Mouse (Mus musculus) limb, embryonic 14.5 days (tissue): Measurements from ENCODE around the gene Ksr1. TPM values are rescaled to one million over a fixed set of nuclear protein-coding genes. Genes with fewer than 3 reads are reported as not detected.

ENCODE experiments used
- ATAC-seq: fragments of 200-750 bp; cut with Nextera tagmentation; 2 replicates; pipeline ENCODE4 v1.8.0; 2017; ENCODE audit warnings: low read depth, moderate number of reproducible peaks, moderate TSS enrichment; ENCODE audit not compliant: low FRiP score
- DNase-seq: peaks from one replicate; pipeline ENCODE4 v3.0.0-alpha.2; 2015; ENCODE audit warnings: low spot score
- H3K27ac ChIP-seq: fragments of 300-500 bp; sonication (generic); replicated peaks from 2 replicates; pipeline ENCODE4 v1.5.1; 2014; ENCODE audit warnings: low read depth, mild to moderate bottlenecking, low read length, moderate library complexity, mixed read lengths
- H3K27me3 ChIP-seq: fragments of 300-500 bp; sonication (generic); 2 replicates; pipeline ENCODE4 v1.6.1; 2014; ENCODE audit warnings: low read length, mixed read lengths; ENCODE audit not compliant: control insufficient read depth, insufficient read depth
- H3K36me3 ChIP-seq: fragments of 300-500 bp; sonication (generic); 2 replicates; pipeline ENCODE4 v1.6.1; 2014; ENCODE audit warnings: mild to moderate bottlenecking, low read length, moderate library complexity, mixed read lengths; ENCODE audit not compliant: control insufficient read depth, insufficient read depth
- H3K4me1 ChIP-seq: fragments of 300-500 bp; sonication (generic); 2 replicates; pipeline ENCODE4 v1.6.1; 2014; ENCODE audit warnings: antibody characterized with exemption, low read length, mixed read lengths; ENCODE audit not compliant: control insufficient read depth, insufficient read depth
- H3K4me2 ChIP-seq: fragments of 300-500 bp; sonication (generic); replicated peaks from 2 replicates; pipeline ENCODE4 v1.6.1; 2014; ENCODE audit warnings: low read depth, mild to moderate bottlenecking, low read length, moderate library complexity; ENCODE audit not compliant: severe bottlenecking
- H3K4me3 ChIP-seq: fragments of 300-500 bp; sonication (generic); replicated peaks from 2 replicates; pipeline ENCODE4 v1.5.1; 2014; ENCODE audit warnings: low read length
- H3K9ac ChIP-seq: fragments of 300-500 bp; sonication (generic); 2 replicates; pipeline ENCODE4 v1.6.1; 2014; ENCODE audit warnings: mild to moderate bottlenecking, low read depth, low read length, moderate library complexity; ENCODE audit not compliant: severe bottlenecking
- H3K9me3 ChIP-seq: fragments of 300-500 bp; sonication (generic); 2 replicates; pipeline ENCODE4 v1.6.1; 2016; ENCODE audit warnings: low read length; ENCODE audit not compliant: control insufficient read depth
- POLR2A ChIP-seq: fragments of 200-500 bp; IDR thresholded peaks from 2 replicates; pipeline ENCODE4 v1.8.0; 2012; ENCODE audit warnings: inconsistent platforms, mild to moderate bottlenecking, moderate library complexity, borderline replicate concordance; ENCODE audit not compliant: insufficient read depth, insufficient read length; ENCODE audit errors: extremely low read depth
- whole genome bisulfite sequencing: fragments of 180-500 bp; shearing (Covaris S2); extraction: QIAGEN DNeasy Blood & Tissue Kit; methylation state at CpG from one replicate; pipeline ENCODE4 v1.1.7; 2014; 5-methylcytosine and 5-hydroxymethylcytosine counted together
- polyA plus RNA-seq, 2 experiments: library from polyadenylated mRNA; depleted of rRNA in 1 of 2; stranded (reverse) in 1 of 2; unstranded in 1 of 2; fragments of >200 nt; fragmentation: Nextera tagmentation in 1 of 2; extraction: Ambion mirVana in 1 of 2; gene quantifications; 2 replicates each; pipeline versions ENCODE4 v1.2.1 to v1.2.3; 2012 to 2014

Gene Ksr1
- polyA plus RNA-seq, 2 experiments = 8.2 to 24.1 TPM

GRCm38 (mm10) chr11:79138621-79139020, 7.6 kb downstream of the Ksr1 start:
- Histone ChIP-seq H3K36me3 (no peaks in the 10 kb centered on the region), H3K4me3 (no peak overlapping the region), H3K4me2 (no peak overlapping the region), H3K9me3 (no peaks in the 10 kb centered on the region), H3K27me3 (no peaks in the 10 kb centered on the region), H3K4me1 (peaks cover 22% of the 10 kb centered on the region), H3K9ac (no peak overlapping the region), H3K27ac (no peak overlapping the region)
- 84% methylated on average over 6 of the region's 6 CpGs for WGBS
- DNase-seq (no peak), ATAC-seq (no peak)
- TF ChIP-seq POLR2A = no peak

GRCm38 (mm10) chr11:79137245-79137644, 9.0 kb downstream of the Ksr1 start:
- Histone ChIP-seq H3K4me1 (peaks cover 25% of the 10 kb centered on the region), H3K9ac (no peak overlapping the region), H3K4me3 (no peak overlapping the region), H3K27ac (no peak overlapping the region), H3K27me3 (no peaks in the 10 kb centered on the region), H3K4me2 (no peak overlapping the region), H3K36me3 (no peaks in the 10 kb centered on the region), H3K9me3 (no peaks in the 10 kb centered on the region)
- WGBS = 75% methylated on average over 5 of the region's 5 CpGs
- no peak for DNase-seq
- TF ChIP-seq POLR2A = no peak
- ATAC-seq = no peak

- WGBS = 32% methylated on average over 7 of the region's 7 CpGs
- peak; percentile 23 for DNase-seq
- no peak overlapping the region for H3K4me2 ChIP-seq
These were observed 10.4 kb downstream of the Ksr1 start for GRCm38 (mm10) chr11:79135685-79136360.

GRCm38 (mm10) chr11:79135105-79135503, 11.1 kb downstream of the Ksr1 start:
- no peak overlapping the region for H3K4me3 ChIP-seq
- DNase-seq (no peak), ATAC-seq (no peak)
- no peak for TF ChIP-seq POLR2A
- peaks cover 29% of the 10 kb centered on the region for H3K4me1 ChIP-seq
- no peaks in the 10 kb centered on the region for H3K36me3 ChIP-seq
- H3K4me2 ChIP-seq = no peak overlapping the region
- H3K27ac ChIP-seq = no peak overlapping the region
- H3K9me3 ChIP-seq = no peaks in the 10 kb centered on the region
- no peaks in the 10 kb centered on the region for H3K27me3 ChIP-seq
- WGBS = 100% methylated on average over 12 of the region's 13 CpGs
- no peak overlapping the region for H3K9ac ChIP-seq

More at GRCm38 (mm10) chr11:79135685-79136360, 10.4 kb downstream of the Ksr1 start:
- H3K36me3 ChIP-seq = no peaks in the 10 kb centered on the region
- H3K27ac ChIP-seq = 0 out of 2 replicates have a peak overlapping the region, but pooled peaks have one; percentile 3
- no peak for ATAC-seq
- H3K9ac ChIP-seq = no peak overlapping the region
- peaks cover 29% of the 10 kb centered on the region for H3K4me1 ChIP-seq
- no peak for TF ChIP-seq POLR2A
- H3K4me3 ChIP-seq = no peak overlapping the region
- no peaks in the 10 kb centered on the region for H3K9me3 ChIP-seq
- H3K27me3 ChIP-seq = no peaks in the 10 kb centered on the region

- WGBS = 72% methylated on average over 13 of the region's 13 CpGs
- Histone ChIP-seq H3K4me2 (no peak overlapping the region), H3K36me3 (no peaks in the 10 kb centered on the region), H3K4me3 (no peak overlapping the region), H3K4me1 (peaks cover 29% of the 10 kb centered on the region), H3K9me3 (no peaks in the 10 kb centered on the region), H3K27ac (no peak overlapping the region), H3K9ac (no peak overlapping the region), H3K27me3 (no peaks in the 10 kb centered on the region)
- DNase-seq (no peak), ATAC-seq (no peak)
- no peak for TF ChIP-seq POLR2A
These were observed 11.6 kb downstream of the Ksr1 start for GRCm38 (mm10) chr11:79134416-79135104.
